Mouse (Mus musculus) spleen, postnatal 4 days (tissue): ENCODE measurements around the gene Sh3pxd2a.
A peak's percentile ranks its signal among the peaks of the same experiment; 100 is the strongest.

Experiments used
- DNase-seq, 2 experiments: peaks; one replicate each; pipeline ENCODE4 v3.0.0; 2022; ENCODE audit warnings: low spot score in 2 of 2

Sh3pxd2a gene

GRCm38 (mm10) chr19:47457711-47458503, 6.3 kb downstream of the Sh3pxd2a start:
- DNase-seq, result no peak

GRCm38 (mm10) chr19:47456021-47456420, 8.2 kb downstream of the Sh3pxd2a start:
- no peak for DNase-seq

- no peak for DNase-seq
Measured at GRCm38 (mm10) chr19:47455001-47455755, 9.0 kb downstream of the Sh3pxd2a start.

- DNase-seq, result peak in 1 of 2 experiments; percentile 61
Measured at GRCm38 (mm10) chr19:47454167-47455000, 9.8 kb downstream of the Sh3pxd2a start.

- DNase-seq, result no peak
Measured at GRCm38 (mm10) chr19:47453352-47453751, 10.8 kb downstream of the Sh3pxd2a start.

- DNase-seq, result no peak
Measured at GRCm38 (mm10) chr19:47452682-47453081, 11.5 kb downstream of the Sh3pxd2a start.

- no peak for DNase-seq
Measured at GRCm38 (mm10) chr19:47452211-47452610, 12.0 kb downstream of the Sh3pxd2a start.

- no peak for DNase-seq
Measured at GRCm38 (mm10) chr19:47451476-47452113, 12.6 kb downstream of the Sh3pxd2a start.

GRCm38 (mm10) chr19:47450261-47451137, 13.7 kb downstream of the Sh3pxd2a start:
- DNase-seq, result no peak

- no peak for DNase-seq
Measured at GRCm38 (mm10) chr19:47449513-47450227, 14.5 kb downstream of the Sh3pxd2a start.

GRCm38 (mm10) chr19:47448618-47449151, 15.5 kb downstream of the Sh3pxd2a start:
- DNase-seq, result no peak

GRCm38 (mm10) chr19:47446841-47447365, 17.3 kb downstream of the Sh3pxd2a start:
- DNase-seq, result peak; percentile 67 to 84

- DNase-seq, result no peak
Measured at GRCm38 (mm10) chr19:47446130-47446529, 18.1 kb downstream of the Sh3pxd2a start.

- DNase-seq, result no peak
Measured at GRCm38 (mm10) chr19:47445726-47446125, 18.5 kb downstream of the Sh3pxd2a start.

- no peak for DNase-seq
Measured at GRCm38 (mm10) chr19:47444488-47444887, 19.7 kb downstream of the Sh3pxd2a start.

GRCm38 (mm10) chr19:47442294-47442627, 21.9 kb downstream of the Sh3pxd2a start:
- no peak for DNase-seq

GRCm38 (mm10) chr19:47441541-47442293, 22.5 kb downstream of the Sh3pxd2a start:
- DNase-seq, result no peak

- DNase-seq, result no peak
Measured at GRCm38 (mm10) chr19:47440967-47441366, 23.2 kb downstream of the Sh3pxd2a start.

- DNase-seq, result no peak
Measured at GRCm38 (mm10) chr19:47440435-47440803, 23.8 kb downstream of the Sh3pxd2a start.
